Mouse (Mus musculus) brain, embryonic 14.5 days (tissue): Measurements from ENCODE around the gene Astn2.

Experiments used
- CTCF ChIP-seq: fragments of 200-500 bp; IDR thresholded peaks from 2 replicates; pipeline ENCODE4 v1.5.1; 2012; ENCODE audit warnings: inconsistent platforms, mild to moderate bottlenecking, moderate library complexity, borderline replicate concordance; ENCODE audit not compliant: insufficient read depth, insufficient read length; ENCODE audit errors: extremely low read depth
- POLR2A ChIP-seq: fragments of 200-500 bp; IDR thresholded peaks from 2 replicates; pipeline ENCODE4 v1.6.1; 2012; ENCODE audit warnings: mild to moderate bottlenecking, inconsistent platforms, borderline replicate concordance; ENCODE audit not compliant: poor library complexity, insufficient read depth, insufficient read length, severe bottlenecking; ENCODE audit errors: extremely low read depth

GRCm38 (mm10) chr4:65430804-65431203 is 973.6 kb downstream of the Astn2 start:
- no peak for TF ChIP-seq POLR2A
- no peak for TF ChIP-seq CTCF
